Mouse (Mus musculus): ENCODE data around the gene Npm3. TPM values are rescaled to one million over a fixed set of nuclear protein-coding genes. Genes with fewer than 3 reads are reported as not detected.
A peak's percentile ranks its signal among the peaks of the same experiment; 100 is the strongest.

Npm3 gene
- total and polyA plus RNA-seq, 2 experiments from 2014 or later, result 5.6 to 35.7 TPM

DNA sequence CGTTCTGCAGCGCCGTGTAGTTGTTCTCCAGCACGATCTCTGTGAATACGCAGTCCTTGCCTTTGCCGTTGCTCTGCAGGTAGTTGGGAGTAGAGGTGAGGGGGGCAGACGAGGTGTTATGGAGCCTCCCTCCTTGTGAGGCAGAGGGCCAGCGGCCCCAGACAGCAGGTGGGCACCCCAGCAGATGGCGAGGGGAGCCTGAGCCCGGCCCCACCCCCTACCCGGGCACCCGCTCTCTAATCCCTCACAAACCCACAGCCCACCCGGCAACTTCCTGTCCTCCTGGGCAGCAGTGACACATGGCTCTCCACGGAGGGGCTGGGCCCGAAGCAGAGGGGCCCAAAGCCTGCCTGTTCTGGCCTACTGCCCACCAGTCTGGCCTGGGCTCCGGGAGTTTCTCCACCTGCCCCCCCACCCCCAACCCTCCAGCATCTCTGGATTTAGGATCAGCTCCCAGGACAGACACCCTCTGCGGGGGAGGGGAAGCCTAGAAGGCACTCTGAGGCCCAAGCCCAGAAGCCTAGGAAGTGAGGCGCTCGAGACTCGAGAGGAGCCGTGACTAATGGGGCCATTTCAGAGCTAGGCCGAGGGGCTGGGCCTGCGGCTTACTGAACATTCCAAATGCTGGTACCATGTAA lies 12.1 kb downstream of the Npm3 start:
- DNase-seq (ENCODE audit: low spot score) (peak; percentile 24), ATAC-seq (peak; percentile 53)
- Histone ChIP-seq H3K4me1 (ENCODE audit: insufficient read depth, low read length) (peaks cover 14% of the 10 kb centered on the region), H3K4me3 (ENCODE audit: low read length) (peak overlapping the region; percentile 24), H3K27me3 (ENCODE audit: insufficient read depth, low read length) (peaks cover 81% of the 10 kb centered on the region), H3K9me3 (ENCODE audit: low read length) (no peaks in the 10 kb centered on the region), H3K36me3 (ENCODE audit: insufficient read depth, low read length) (no peaks in the 10 kb centered on the region), H3K4me2 (ENCODE audit: low read depth, low read length) (peak overlapping the region; percentile 55), H3K27ac (no peak overlapping the region), H3K9ac (replicated peaks; ENCODE audit: low read length) (no peak overlapping the region; the same call in 1 of the 2 replicates)
- TF ChIP-seq CTCF (IDR thresholded peaks at IDR 0.05; ENCODE audit: low read depth), result no peak
- WGBS, result 12% methylated on average over 23 of the region's 23 CpGs

DNA sequence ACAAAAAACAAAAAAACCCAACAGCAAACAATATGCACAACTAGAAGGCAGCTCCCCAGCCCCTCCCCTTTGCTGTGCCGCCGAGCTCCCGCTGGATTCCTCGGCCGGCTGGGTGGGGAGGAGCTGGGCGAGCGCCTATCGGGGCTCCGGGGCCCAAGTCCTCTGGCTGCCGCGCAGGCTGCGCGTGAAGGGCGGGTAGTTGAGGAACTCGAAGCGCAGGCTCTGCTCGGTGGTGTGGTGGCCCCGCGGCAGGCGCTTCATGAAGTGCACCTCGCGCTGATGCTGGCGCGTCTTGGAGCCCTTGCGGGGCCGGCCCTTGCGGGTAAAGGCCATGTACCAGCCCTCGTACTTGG lies 12.6 kb downstream of the Npm3 start:
- Histone ChIP-seq H3K36me3 (ENCODE audit: insufficient read depth, low read length) (no peaks in the 10 kb centered on the region), H3K9me3 (ENCODE audit: low read length) (no peaks in the 10 kb centered on the region), H3K4me2 (ENCODE audit: low read depth, low read length) (peak overlapping the region; percentile 55), H3K4me1 (ENCODE audit: insufficient read depth, low read length) (peaks cover 13% of the 10 kb centered on the region), H3K9ac (replicated peaks; ENCODE audit: low read length) (peak overlapping the region; percentile 22; the same call in 1 of the 2 replicates), H3K4me3 (ENCODE audit: low read length) (peak overlapping the region; percentile 24), H3K27ac (no peak overlapping the region), H3K27me3 (ENCODE audit: insufficient read depth, low read length) (peaks cover 79% of the 10 kb centered on the region)
- ATAC-seq (peak; percentile 35; the same call in 1 of the 2 replicates), DNase-seq (ENCODE audit: low spot score) (peak; percentile 53)
- 1% methylated on average over 28 of the region's 28 CpGs for WGBS
- TF ChIP-seq CTCF (IDR thresholded peaks at IDR 0.05; ENCODE audit: low read depth), result no peak

DNA sequence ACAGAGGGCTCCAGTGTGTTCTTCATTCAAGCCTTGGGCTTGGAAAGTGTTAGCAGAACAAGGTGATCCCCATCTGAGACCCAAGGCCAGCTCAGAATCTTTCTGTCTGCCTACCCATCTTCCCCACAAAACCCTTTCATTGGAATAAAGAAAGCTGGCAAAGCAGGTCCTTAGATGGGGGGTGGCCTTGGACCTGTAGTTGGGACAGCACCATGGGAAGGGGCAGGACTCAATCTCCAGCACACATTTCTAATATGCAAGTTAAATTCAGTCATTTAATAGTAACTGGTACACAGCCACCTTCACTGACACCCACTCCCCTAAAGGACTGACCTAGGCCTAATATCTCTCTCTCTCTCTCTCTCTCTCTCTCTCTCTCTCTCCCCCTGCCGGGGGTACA lies 13.2 kb downstream of the Npm3 start:
- ATAC-seq, result no peak
- Histone ChIP-seq H3K36me3 (ENCODE audit: insufficient read depth, low read length) (no peaks in the 10 kb centered on the region), H3K27me3 (ENCODE audit: insufficient read depth, low read length) (peaks cover 75% of the 10 kb centered on the region), H3K27ac (no peak overlapping the region), H3K4me1 (ENCODE audit: insufficient read depth, low read length) (peaks cover 10% of the 10 kb centered on the region), H3K4me2 (ENCODE audit: low read depth, low read length) (no peak overlapping the region), H3K4me3 (ENCODE audit: low read length) (no peak overlapping the region), H3K9ac (replicated peaks; ENCODE audit: low read length) (no peak overlapping the region), H3K9me3 (ENCODE audit: low read length) (no peaks in the 10 kb centered on the region)
- DNase-seq (ENCODE audit: low spot score), result no peak
- no peak for TF ChIP-seq CTCF (IDR thresholded peaks at IDR 0.05; ENCODE audit: low read depth)
- WGBS, result 31% methylated on average over 1 of the region's 1 CpGs

DNA sequence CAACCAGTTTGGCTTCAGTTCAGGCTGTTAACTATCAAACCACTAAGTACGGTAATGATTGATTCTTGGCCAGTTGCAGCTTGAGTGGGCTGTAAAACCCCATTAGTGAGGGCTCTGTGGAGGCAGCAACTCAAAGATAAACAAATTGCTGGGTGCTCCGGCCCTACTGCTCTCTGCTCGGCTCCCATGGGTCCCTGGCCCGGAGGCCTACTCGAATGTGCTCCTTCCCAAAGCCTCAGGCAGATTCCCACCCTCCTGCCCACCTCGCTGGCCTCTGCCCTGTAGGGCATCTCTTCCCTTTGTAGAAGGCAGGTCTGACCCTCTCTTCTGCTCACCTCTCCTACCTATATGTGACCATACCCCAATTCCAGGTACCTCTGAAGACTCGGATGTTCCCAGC lies 14.6 kb downstream of the Npm3 start:
- no peak overlapping the region for H3K4me3 ChIP-seq (ENCODE audit: low read length)
- no peaks in the 10 kb centered on the region for H3K36me3 ChIP-seq (ENCODE audit: insufficient read depth, low read length)
- DNase-seq (ENCODE audit: low spot score), result no peak
- no peak overlapping the region for H3K27ac ChIP-seq
- no peak overlapping the region for H3K4me2 ChIP-seq (ENCODE audit: low read depth, low read length)
- WGBS, result 43% methylated on average over 7 of the region's 7 CpGs
- no peak for ATAC-seq
- TF ChIP-seq CTCF (IDR thresholded peaks at IDR 0.05; ENCODE audit: low read depth), result no peak
- no peaks in the 10 kb centered on the region for H3K9me3 ChIP-seq (ENCODE audit: low read length)
- H3K27me3 ChIP-seq (ENCODE audit: insufficient read depth, low read length), result peaks cover 63% of the 10 kb centered on the region
- H3K9ac ChIP-seq (replicated peaks; ENCODE audit: low read length), result no peak overlapping the region
- H3K4me1 ChIP-seq (ENCODE audit: insufficient read depth, low read length), result peaks cover 10% of the 10 kb centered on the region

DNA sequence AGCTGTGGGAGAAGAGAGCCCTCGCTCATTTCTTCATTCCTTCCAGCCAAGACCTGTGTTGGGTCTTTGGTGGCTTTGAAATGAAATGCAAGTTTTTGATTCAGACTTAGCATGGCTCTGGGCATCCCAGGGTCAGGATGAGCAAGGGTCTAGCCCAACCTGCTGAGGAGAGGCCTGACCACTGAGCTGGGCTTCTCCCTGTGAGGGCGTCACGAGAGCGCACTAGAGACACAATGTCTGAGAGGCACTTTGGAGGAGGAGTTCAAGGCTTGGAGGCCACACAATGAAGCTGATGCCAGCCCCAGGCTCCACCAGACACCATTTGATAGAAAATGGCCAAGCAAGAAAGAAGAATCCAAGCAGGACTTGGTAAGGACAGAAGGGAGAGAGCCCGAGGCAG lies 15.2 kb downstream of the Npm3 start:
- DNase-seq (ENCODE audit: low spot score), result no peak
- Histone ChIP-seq H3K27me3 (ENCODE audit: insufficient read depth, low read length) (peaks cover 57% of the 10 kb centered on the region), H3K4me2 (ENCODE audit: low read depth, low read length) (no peak overlapping the region), H3K27ac (no peak overlapping the region), H3K9me3 (ENCODE audit: low read length) (no peaks in the 10 kb centered on the region), H3K9ac (replicated peaks; ENCODE audit: low read length) (no peak overlapping the region), H3K4me1 (ENCODE audit: insufficient read depth, low read length) (peaks cover 10% of the 10 kb centered on the region), H3K36me3 (ENCODE audit: insufficient read depth, low read length) (no peaks in the 10 kb centered on the region), H3K4me3 (ENCODE audit: low read length) (no peak overlapping the region)
- no peak for ATAC-seq
- no peak for TF ChIP-seq CTCF (IDR thresholded peaks at IDR 0.05; ENCODE audit: low read depth)
- WGBS, result 70% methylated on average over 5 of the region's 5 CpGs

DNA sequence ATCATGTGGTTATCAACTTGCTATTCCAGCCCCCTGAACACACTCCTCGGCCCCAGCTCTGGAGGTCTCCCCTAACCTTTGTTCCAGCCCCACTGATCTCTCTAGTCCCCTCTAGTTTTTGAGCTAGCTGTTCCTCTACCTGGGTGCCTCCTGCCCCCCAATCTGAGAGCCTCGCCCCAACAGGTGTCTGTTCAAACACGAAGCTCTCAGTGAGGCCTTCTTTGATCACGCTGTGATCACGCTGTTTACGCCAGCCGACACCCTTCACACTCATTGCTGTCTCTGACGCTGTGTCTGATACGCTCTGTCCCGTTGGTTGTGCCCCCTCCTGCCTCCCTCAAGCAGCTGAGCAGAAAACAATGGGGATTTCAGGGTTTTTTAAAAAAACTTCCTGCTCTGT lies 15.8 kb downstream of the Npm3 start:
- WGBS, result 19% methylated on average over 10 of the region's 10 CpGs
- Histone ChIP-seq H3K27ac (no peak overlapping the region), H3K4me3 (ENCODE audit: low read length) (no peak overlapping the region), H3K27me3 (ENCODE audit: insufficient read depth, low read length) (peaks cover 55% of the 10 kb centered on the region), H3K4me1 (ENCODE audit: insufficient read depth, low read length) (peaks cover 10% of the 10 kb centered on the region), H3K9me3 (ENCODE audit: low read length) (no peaks in the 10 kb centered on the region), H3K4me2 (ENCODE audit: low read depth, low read length) (no peak overlapping the region), H3K36me3 (ENCODE audit: insufficient read depth, low read length) (no peaks in the 10 kb centered on the region), H3K9ac (replicated peaks; ENCODE audit: low read length) (no peak overlapping the region)
- no peak for DNase-seq (ENCODE audit: low spot score)
- no peak for TF ChIP-seq CTCF (IDR thresholded peaks at IDR 0.05; ENCODE audit: low read depth)
- ATAC-seq, result no peak

DNA sequence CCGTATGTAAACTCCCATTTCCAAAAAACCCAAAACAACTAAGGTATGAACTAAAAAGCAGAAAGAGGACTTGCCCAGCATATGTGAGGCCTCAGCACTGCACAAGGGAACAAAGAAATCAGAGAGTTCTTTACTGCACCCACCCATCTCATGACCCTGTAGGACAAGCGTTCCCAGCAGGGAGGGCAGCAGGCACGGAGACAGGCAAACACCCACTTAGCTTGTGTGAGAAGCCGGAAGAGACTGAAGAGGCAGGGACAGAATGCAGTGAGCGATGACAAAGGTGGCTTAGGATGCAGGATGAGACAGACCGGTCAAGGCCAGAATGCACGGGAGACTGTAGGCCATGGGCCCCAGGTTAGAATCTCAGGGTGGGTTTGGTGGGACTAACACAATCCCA lies 17.7 kb downstream of the Npm3 start:
- H3K27me3 ChIP-seq (ENCODE audit: insufficient read depth, low read length), result peaks cover 46% of the 10 kb centered on the region
- no peaks in the 10 kb centered on the region for H3K4me1 ChIP-seq (ENCODE audit: insufficient read depth, low read length)
- no peak overlapping the region for H3K4me3 ChIP-seq (ENCODE audit: low read length)
- no peak overlapping the region for H3K27ac ChIP-seq
- H3K4me2 ChIP-seq (ENCODE audit: low read depth, low read length), result no peak overlapping the region
- DNase-seq (ENCODE audit: low spot score) (no peak), ATAC-seq (no peak)
- no peaks in the 10 kb centered on the region for H3K9me3 ChIP-seq (ENCODE audit: low read length)
- H3K36me3 ChIP-seq (ENCODE audit: insufficient read depth, low read length), result no peaks in the 10 kb centered on the region
- no peak overlapping the region for H3K9ac ChIP-seq (replicated peaks; ENCODE audit: low read length)
- TF ChIP-seq CTCF (IDR thresholded peaks at IDR 0.05; ENCODE audit: low read depth), result no peak
- 83% methylated on average over 7 of the region's 7 CpGs for WGBS

Data from hindbrain, postnatal 0 days (tissue).